Mouse (Mus musculus) layer of hippocampus, postnatal 10 days (tissue): ENCODE results near the gene Vipr2. TPM values are rescaled to one million over a fixed set of nuclear protein-coding genes. Genes with fewer than 3 reads are reported as not detected.

ENCODE experiments used
- DNase-seq, 2 experiments: peaks; one replicate each; pipeline ENCODE4 v3.0.0; 2021; ENCODE audit warnings: low spot score in 2 of 2
- long read RNA-seq: library from polyadenylated mRNA; stranded (forward); transcript quantifications from one replicate; pipeline ENCODE4 v2.0.0, GENCODE M21; 2023
- total RNA-seq, 2 experiments: library from RNA; stranded (reverse); gene quantifications; 2 replicates each; pipeline ENCODE4 v1.2.3; 2021

The Vipr2 gene
- total RNA-seq, result 1 to 10 TPM; 1.4 to 1.9 TPM
- long read RNA-seq, partial matches to known transcripts, result 0 of 3 reads
- long read RNA-seq, other reads (novel, unspliced or antisense), result 2 of 3 reads

- DNase-seq, result peak; percentile 37 to 54
Measured at GRCm38 (mm10) chr12:116077074-116077854, at the start of gene Vipr2. TSS of gene Vipr2 (plus strand) at chr12:116077726.

- no peak for DNase-seq
Measured at GRCm38 (mm10) chr12:116028095-116028494, 49.4 kb upstream of the Vipr2 start.

- no peak for DNase-seq
Measured at GRCm38 (mm10) chr12:116035346-116035745, 42.2 kb upstream of the Vipr2 start.

GRCm38 (mm10) chr12:116044785-116045184, 32.7 kb upstream of the Vipr2 start:
- no peak for DNase-seq

GRCm38 (mm10) chr12:116047440-116048377, 29.8 kb upstream of the Vipr2 start, which contains the start of gene Zfp386:
TSS of gene Zfp386 (plus strand) at chr12:116047724.
- DNase-seq, result peak; percentile 99

- no peak for DNase-seq
Measured at GRCm38 (mm10) chr12:116048766-116049165, 28.8 kb upstream of the Vipr2 start.

- DNase-seq, result no peak
Measured at GRCm38 (mm10) chr12:116049236-116049635, 28.3 kb upstream of the Vipr2 start.

GRCm38 (mm10) chr12:116049701-116050100, 27.8 kb upstream of the Vipr2 start:
- DNase-seq, result no peak

GRCm38 (mm10) chr12:116054342-116054741, 23.2 kb upstream of the Vipr2 start:
- no peak for DNase-seq

GRCm38 (mm10) chr12:116056112-116056511, 21.4 kb upstream of the Vipr2 start:
- DNase-seq, result no peak

GRCm38 (mm10) chr12:116061561-116062193, 15.8 kb upstream of the Vipr2 start:
- DNase-seq, result no peak

- DNase-seq, result no peak
Measured at GRCm38 (mm10) chr12:116062194-116062583, 15.3 kb upstream of the Vipr2 start.

- peak in 1 of 2 experiments; percentile 8 for DNase-seq
Measured at GRCm38 (mm10) chr12:116063020-116063419, 14.5 kb upstream of the Vipr2 start.

- DNase-seq, result peak; percentile 55 to 76
Measured at GRCm38 (mm10) chr12:116071023-116071422, 6.5 kb upstream of the Vipr2 start.

- DNase-seq, result no peak
Measured at GRCm38 (mm10) chr12:116077855-116078366, 385 bp downstream of the Vipr2 start.

GRCm38 (mm10) chr12:116083125-116083524, 5.6 kb downstream of the Vipr2 start:
- DNase-seq, result no peak

- DNase-seq, result no peak
Measured at GRCm38 (mm10) chr12:116084294-116084693, 6.8 kb downstream of the Vipr2 start.

GRCm38 (mm10) chr12:116086951-116087600, 9.6 kb downstream of the Vipr2 start:
- DNase-seq, result no peak

- DNase-seq, result no peak
Measured at GRCm38 (mm10) chr12:116089836-116090235, 12.3 kb downstream of the Vipr2 start.

- no peak for DNase-seq
Measured at GRCm38 (mm10) chr12:116094765-116095555, 17.4 kb downstream of the Vipr2 start.
